Mouse (Mus musculus) A20 (cell line): Measurements from ENCODE around the gene Cuedc2.

ENCODE experiments used
- DNase-seq: peaks from one replicate; pipeline ENCODE4 v3.0.0-alpha.2; 2011; ENCODE audit warnings: low read depth, low spot score

The Cuedc2 gene

DNA sequence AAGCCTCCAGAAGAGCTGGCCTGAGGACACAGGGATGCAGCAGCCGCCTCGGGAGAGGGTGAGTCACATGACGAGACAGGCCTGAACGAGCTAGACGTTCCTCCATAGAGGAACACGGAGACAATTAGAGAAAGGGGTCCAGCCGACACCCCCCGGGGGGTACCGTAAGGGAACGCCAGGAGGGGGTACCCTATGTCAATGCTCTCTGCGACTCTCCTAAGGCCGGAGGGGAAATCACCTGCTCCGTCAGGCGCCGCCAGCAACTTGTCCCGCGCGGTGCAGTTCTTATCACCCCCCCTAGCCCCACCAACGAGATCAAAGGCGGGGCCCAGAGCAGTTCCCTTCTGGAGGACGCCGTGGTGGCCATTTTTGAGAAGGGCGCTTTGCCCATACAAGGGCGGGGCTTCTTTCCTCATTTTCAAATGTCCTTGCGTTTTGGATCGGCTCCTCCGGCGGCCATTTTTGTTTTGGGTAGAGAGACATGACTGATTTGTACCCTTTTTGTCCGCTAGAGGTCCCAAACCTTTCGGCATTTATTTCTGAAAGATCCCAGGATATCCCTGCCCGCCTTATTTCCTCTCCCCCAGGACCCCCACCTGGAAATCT is at the start of gene Cuedc2:
Gene Cuedc2 (minus strand): TSS at position 372 of the 606 bp plus-strand sequence.
- peak; percentile 98 for DNase-seq

GRCm38 (mm10) chr19:46382275-46382674 is 43.8 kb upstream of the Cuedc2 start:
- DNase-seq, result no peak

DNA sequence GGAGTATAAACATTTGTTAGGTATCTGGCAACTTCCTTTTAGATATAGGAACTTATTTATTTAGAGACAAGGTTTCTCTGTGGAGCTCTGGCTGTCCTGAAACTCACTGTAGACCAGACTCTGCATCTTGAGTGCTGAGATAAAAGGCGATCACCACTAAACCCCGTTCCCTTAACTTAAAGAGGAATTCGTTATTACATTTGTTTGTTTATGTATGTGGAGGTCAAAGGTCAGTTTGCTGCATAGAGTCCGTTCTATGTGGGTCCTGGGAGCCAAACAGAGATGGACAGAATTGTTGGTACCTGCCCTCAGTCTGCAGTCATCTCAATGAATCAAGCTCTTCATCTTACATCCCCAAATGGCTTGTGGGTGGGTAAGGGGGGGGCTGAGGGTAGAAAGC is 37.4 kb upstream of the Cuedc2 start:
- DNase-seq, result no peak

- no peak for DNase-seq
These were observed 37.0 kb upstream of the Cuedc2 start for GRCm38 (mm10) chr19:46375489-46375888.

- DNase-seq, result no peak
These were observed 36.1 kb upstream of the Cuedc2 start for GRCm38 (mm10) chr19:46374477-46375088.

- DNase-seq, result peak; percentile 53
These were observed 30.7 kb upstream of the Cuedc2 start for GRCm38 (mm10) chr19:46369204-46369603.

DNA sequence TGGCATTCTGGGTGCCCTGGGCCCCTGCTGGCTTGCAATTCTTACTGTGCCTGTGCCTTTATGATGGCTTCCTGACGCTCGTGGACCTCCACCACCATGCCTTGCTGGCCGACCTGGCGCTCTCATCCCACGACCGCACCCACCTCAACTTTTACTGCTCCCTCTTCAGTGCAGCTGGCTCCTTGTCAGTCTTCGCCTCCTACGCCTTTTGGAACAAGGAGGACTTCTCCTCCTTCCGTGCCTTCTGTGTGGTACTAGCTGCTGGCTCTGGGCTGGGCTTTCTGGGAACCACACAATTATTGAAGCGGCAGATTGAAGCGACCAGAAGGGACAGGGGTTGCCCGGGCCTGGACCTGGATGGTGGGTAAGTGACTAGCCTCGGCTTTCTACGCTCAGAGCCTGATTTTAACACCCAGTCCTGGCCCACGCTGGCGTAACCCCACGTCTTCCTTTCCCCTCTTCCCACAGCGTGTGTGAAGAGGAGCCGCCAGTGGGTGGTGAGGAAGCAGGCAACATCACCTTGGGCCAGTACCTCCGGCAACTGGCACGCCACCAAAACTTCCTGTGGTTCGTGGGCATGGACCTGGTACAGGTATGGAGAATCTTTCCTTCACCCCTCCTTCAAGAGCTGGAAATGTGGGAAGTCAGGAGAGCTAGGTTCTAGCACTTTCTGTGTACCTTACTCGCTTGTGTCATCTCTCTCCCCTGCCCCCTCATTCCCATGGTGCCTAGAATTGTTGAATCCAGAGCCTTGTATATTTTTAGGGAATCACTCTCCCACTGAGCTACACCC is 29.5 kb upstream of the Cuedc2 start:
- DNase-seq, result no peak

DNA sequence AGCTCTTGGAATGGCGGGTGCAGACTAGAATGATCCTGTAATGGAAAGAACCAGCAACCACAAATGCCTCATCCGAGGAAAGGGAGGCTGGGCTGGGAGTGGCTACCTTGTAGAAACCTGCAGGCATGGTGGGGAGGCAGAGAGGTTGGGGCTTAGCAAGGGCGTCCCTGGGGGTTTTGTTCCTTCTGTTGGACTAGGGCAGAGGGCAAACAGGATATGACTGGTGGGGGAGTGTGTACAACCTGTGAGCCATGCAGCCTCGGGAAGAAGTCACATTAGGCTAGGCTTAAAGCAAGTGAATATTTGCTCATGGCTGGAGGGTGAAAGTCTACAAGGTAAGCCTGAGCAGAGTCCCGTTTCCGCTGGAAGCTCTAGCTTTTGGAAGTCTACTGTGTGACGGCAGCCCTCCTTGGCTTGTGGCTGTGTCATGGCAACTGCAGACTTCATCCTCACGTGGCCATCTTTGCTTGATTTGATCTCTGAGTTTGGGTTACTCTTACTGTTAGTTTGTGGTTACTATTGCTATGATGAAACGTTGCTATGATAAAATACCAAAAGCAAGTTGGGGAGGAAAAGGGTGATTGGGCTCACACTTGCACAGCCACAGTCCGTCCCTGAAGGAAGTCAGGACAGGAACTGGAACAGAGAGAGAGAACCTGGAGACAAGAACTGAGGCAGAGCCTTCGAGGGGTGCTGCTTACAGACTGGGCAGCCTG is 24.9 kb upstream of the Cuedc2 start:
- no peak for DNase-seq

- DNase-seq, result no peak
These were observed 23.6 kb upstream of the Cuedc2 start for GRCm38 (mm10) chr19:46362104-46362503.

GRCm38 (mm10) chr19:46358381-46358780 is 19.9 kb upstream of the Cuedc2 start:
- no peak for DNase-seq

DNA sequence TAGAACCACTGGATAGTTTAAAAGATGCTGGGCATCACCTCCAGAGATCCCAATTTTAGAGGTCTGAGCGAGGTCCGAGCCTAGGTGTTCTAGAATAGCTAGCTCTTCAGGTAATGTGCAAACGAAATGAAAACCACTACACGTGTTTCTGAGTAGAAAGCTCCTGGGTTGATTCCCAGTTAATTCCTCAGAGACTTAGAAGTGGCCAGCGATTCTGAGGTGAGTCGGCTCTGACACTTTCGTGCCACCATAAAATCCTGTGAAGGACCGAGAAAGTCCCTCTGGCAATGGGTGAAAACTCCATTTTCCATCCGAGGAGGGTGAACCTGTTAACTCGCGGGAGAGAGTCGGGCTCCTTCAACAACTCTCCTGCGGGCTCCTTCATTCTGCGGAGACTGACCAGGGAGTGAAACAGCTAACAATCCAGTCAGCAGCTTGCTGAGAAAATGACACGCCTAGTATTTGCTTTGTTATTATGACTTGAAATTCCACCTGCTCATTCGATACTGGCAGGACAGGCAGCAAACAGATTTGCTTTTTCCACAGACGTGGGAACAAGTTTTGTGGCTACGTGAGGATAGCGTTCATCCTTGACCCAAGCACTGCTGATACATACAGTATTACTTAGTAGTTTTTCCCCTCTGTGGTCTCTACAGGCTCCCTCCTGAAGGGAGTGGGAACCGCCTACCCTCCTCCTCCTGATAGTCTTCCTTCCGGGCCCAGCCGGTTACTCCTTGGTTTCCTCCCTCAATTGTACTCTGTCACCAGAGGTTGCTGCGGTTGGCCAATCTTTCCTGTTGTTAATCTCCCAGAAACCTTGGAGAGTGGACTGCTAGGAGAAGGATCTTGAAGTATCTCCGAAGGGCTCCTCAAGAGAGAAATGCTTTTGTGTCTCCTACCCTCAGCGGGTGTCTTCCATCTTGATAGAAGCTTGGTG is 19.1 kb upstream of the Cuedc2 start:
- peak; percentile 21 for DNase-seq

- peak; percentile 94 for DNase-seq
These were observed 18.2 kb upstream of the Cuedc2 start for GRCm38 (mm10) chr19:46356701-46357138.

- no peak for DNase-seq
These were observed 11.8 kb upstream of the Cuedc2 start, which contains the start of gene 2310034G01Rik for GRCm38 (mm10) chr19:46350168-46350932. 2310034G01Rik (minus strand) TSS chr19:46350302.

GRCm38 (mm10) chr19:46349550-46349949 is 11.0 kb upstream of the Cuedc2 start:
- no peak for DNase-seq

- peak; percentile 86 for DNase-seq
These were observed 10.4 kb upstream of the Cuedc2 start for GRCm38 (mm10) chr19:46348761-46349458.

DNA sequence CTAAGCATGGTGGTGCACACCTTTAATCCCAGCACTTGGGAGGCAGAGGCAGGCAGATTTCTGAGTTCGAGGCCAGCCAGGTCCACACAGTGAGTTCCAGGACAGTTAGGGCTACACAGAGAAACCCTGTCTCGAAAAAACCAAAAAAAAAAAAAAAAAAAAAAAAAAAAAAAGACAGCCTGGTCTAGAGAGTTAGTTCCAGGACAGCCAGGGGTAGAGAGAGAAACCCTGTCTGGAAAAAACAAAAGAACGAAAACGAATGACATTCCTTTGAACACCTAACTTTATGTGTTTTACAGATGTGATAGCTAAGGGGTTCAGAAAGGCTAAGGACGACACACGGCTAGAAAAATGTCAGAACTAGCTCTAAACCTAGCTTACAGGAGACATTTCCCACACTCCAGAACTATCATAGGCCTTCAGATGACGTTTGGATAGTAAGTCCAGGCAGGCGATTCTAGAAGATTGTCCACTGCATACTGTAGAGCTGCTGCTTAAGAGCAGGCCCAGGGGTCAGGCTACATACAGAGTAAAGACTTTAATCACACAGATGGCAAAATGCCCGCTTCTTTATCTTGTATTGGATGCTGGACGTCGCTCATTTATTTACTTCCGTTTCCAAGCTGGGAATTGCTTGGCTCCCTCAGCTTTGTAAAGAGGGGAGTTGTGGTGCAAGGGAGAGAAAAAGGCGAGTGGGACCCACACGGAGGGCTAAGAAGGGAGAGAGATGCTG is 9.6 kb upstream of the Cuedc2 start:
- DNase-seq, result peak; percentile 58

DNA sequence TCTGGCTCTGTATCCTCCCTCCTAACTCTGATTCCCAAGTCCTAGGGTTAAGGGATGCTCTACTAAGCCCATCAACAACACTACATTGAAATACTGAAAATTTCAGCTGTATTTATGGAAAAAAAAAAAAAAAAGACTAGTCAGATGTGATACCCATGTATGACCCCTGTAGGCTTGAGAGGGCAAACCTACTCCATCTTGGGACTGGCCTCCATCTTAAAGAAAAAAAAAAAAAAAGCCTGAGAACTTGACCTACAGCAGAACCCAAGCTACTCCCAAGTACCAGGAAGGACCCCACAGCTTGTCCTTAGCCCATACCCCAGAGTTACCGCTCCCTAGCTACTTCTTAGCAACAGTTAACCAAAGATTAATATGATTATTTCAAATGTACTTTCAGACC is 8.6 kb upstream of the Cuedc2 start:
- no peak for DNase-seq

- no peak for DNase-seq
These were observed 6.4 kb upstream of the Cuedc2 start for GRCm38 (mm10) chr19:46344710-46345419.
